Mouse (Mus musculus): Measurements from ENCODE around the gene Pard3b. TPM values are rescaled to one million over a fixed set of nuclear protein-coding genes. Genes with fewer than 3 reads are reported as not detected.

Gene Pard3b
- polyA plus RNA-seq, 2 experiments = 0.44 to 1.4 TPM

- DNase-seq (ENCODE audit: low read depth in 3 of 3, low spot score in 3 of 3) (no peak), ATAC-seq (ENCODE audit: insufficient read depth) (no peak)
- H3K27me3 ChIP-seq (ENCODE audit: control insufficient read depth, insufficient read depth, low read length) = no peaks in the 10 kb centered on the region
- H3K9me3 ChIP-seq (ENCODE audit: control insufficient read depth, low read length) = no peaks in the 10 kb centered on the region
- 59% methylated on average over 5 of the region's 5 CpGs for WGBS (ENCODE audit: insufficient replicate concordance)
- no peak overlapping the region for H3K4me2 ChIP-seq (ENCODE audit: low read depth)
- no peak overlapping the region for H3K27ac ChIP-seq
- H3K4me1 ChIP-seq (replicated peaks; ENCODE audit: control insufficient read depth in 2 of 2, insufficient read depth in 2 of 2, low read length in 1 of 2) = no peaks in the 10 kb centered on the region
- H3K4me3 ChIP-seq (ENCODE audit: insufficient read depth in 1 of 2, low read depth in 2 of 2, low read length in 2 of 2) = no peak overlapping the region
- no peaks in the 10 kb centered on the region for H3K36me3 ChIP-seq (replicated peaks; ENCODE audit: control insufficient read depth, insufficient read depth, low read depth)
- no peak overlapping the region for H3K9ac ChIP-seq (replicated peaks)
- TF ChIP-seq CTCF (IDR thresholded peaks at IDR 0.05; ENCODE audit: low read depth) (no peak), EP300 (IDR thresholded peaks at IDR 0.05; ENCODE audit: low read depth) (no peak)
Measured at GRCm38 (mm10) chr1:61779906-61780305, 141.3 kb downstream of the Pard3b start.

DNA sequence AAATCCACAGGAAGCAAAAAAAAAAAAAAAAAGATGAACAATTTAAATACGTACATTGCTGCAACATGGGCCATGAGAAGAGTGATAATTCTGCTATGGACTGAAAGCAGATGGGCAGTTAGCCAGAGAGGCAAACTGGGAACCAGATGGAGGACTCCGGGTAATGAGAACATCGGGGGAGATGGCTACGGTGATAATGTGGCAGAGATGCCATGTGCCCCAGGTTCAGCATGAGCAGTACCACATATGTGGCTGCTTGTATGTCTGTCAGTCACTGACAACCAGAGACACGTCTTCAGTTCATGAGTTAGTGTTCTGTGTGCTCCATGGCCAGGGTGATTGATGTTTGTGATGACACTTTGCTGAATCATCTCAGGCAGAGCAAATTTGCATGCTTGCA, 157.7 kb downstream of the Pard3b start:
- 67% methylated on average over 5 of the region's 5 CpGs for WGBS (ENCODE audit: insufficient replicate concordance)
- H3K36me3 ChIP-seq (replicated peaks; ENCODE audit: control insufficient read depth, insufficient read depth, low read depth) = no peaks in the 10 kb centered on the region
- no peak overlapping the region for H3K4me3 ChIP-seq (ENCODE audit: insufficient read depth in 1 of 2, low read depth in 2 of 2, low read length in 2 of 2)
- no peaks in the 10 kb centered on the region for H3K9me3 ChIP-seq (ENCODE audit: control insufficient read depth, low read length)
- no peak overlapping the region for H3K9ac ChIP-seq (replicated peaks)
- H3K27me3 ChIP-seq (ENCODE audit: control insufficient read depth, insufficient read depth, low read length) = no peaks in the 10 kb centered on the region
- H3K4me2 ChIP-seq (ENCODE audit: low read depth) = no peak overlapping the region
- ATAC-seq (ENCODE audit: insufficient read depth) (no peak), DNase-seq (ENCODE audit: low read depth in 3 of 3, low spot score in 3 of 3) (no peak)
- no peaks in the 10 kb centered on the region for H3K4me1 ChIP-seq (replicated peaks; ENCODE audit: control insufficient read depth in 2 of 2, insufficient read depth in 2 of 2, low read length in 1 of 2)
- TF ChIP-seq CTCF (IDR thresholded peaks at IDR 0.05; ENCODE audit: low read depth) (no peak), EP300 (IDR thresholded peaks at IDR 0.05; ENCODE audit: low read depth) (no peak)
- H3K27ac ChIP-seq = no peak overlapping the region

DNA sequence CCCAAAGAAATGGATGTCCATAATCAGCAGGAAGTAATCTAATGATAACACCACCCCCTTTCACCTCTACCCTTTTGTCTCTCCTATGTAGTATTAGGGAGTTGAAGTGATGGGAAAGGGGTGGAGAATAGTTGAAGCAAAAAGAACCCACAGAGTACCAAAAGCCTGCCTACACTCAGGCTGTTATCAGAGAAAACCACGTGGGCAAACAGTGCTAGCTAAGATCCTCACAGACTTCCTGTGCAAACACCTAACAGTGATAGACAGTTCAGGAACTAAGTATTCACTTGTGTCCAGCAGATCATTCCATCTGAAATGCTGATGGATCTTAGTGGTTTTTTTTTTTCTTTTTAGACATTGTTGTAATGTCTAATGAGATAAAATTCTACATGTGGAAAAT, 181.6 kb downstream of the Pard3b start:
- TF ChIP-seq CTCF (IDR thresholded peaks at IDR 0.05; ENCODE audit: low read depth) (no peak), EP300 (IDR thresholded peaks at IDR 0.05; ENCODE audit: low read depth) (no peak)
- H3K27me3 ChIP-seq (ENCODE audit: control insufficient read depth, insufficient read depth, low read length) = no peaks in the 10 kb centered on the region
- H3K4me2 ChIP-seq (ENCODE audit: low read depth) = no peak overlapping the region
- 0% methylated on average over 1 of the region's 1 CpGs for WGBS (ENCODE audit: insufficient replicate concordance)
- no peaks in the 10 kb centered on the region; a peak in 1 of 4 replicates for H3K4me1 ChIP-seq (replicated peaks; ENCODE audit: control insufficient read depth in 2 of 2, insufficient read depth in 2 of 2, low read length in 1 of 2)
- H3K27ac ChIP-seq = no peak overlapping the region
- ATAC-seq (ENCODE audit: insufficient read depth) = no peak
- H3K9me3 ChIP-seq (ENCODE audit: control insufficient read depth, low read length) = no peaks in the 10 kb centered on the region
- DNase-seq (ENCODE audit: low read depth in 3 of 3, low spot score in 3 of 3) = no peak
- no peak overlapping the region for H3K4me3 ChIP-seq (ENCODE audit: insufficient read depth in 1 of 2, low read depth in 2 of 2, low read length in 2 of 2)
- no peak overlapping the region for H3K9ac ChIP-seq (replicated peaks)
- H3K36me3 ChIP-seq (replicated peaks; ENCODE audit: control insufficient read depth, insufficient read depth, low read depth) = no peaks in the 10 kb centered on the region

DNA sequence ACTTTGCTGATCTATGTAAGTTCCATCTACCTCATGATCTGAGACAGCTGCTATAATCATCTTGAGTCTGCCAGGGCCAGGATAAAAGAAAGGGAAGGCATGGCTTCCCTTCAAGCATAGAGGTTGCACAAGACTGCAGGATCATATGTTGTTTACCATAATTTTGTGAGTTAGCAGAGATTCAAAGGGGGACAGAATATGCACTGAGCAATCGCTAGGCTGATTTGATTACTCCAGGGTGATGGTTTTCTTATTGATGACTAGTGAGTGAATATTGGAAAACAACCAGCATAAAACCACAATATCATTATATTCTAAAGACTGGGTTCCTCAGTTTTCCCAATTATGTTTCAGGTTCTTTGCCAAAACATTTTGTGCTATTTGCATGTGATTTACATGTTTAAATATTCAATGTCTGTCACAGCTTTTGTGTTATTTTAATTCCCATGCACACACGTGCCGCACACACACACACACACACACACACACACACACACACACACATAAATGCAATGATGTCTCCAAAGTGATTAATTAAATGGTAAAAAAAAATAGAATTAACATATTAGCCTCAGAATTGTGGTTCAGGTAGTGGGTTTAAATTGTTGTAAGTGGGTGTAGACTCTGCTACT, 187.1 kb downstream of the Pard3b start:
- no peaks in the 10 kb centered on the region for H3K4me1 ChIP-seq (replicated peaks; ENCODE audit: control insufficient read depth in 2 of 2, insufficient read depth in 2 of 2, low read length in 1 of 2)
- no peak overlapping the region for H3K27ac ChIP-seq
- no peak overlapping the region for H3K9ac ChIP-seq (replicated peaks)
- no peaks in the 10 kb centered on the region for H3K27me3 ChIP-seq (ENCODE audit: control insufficient read depth, insufficient read depth, low read length)
- H3K9me3 ChIP-seq (ENCODE audit: control insufficient read depth, low read length) = no peaks in the 10 kb centered on the region
- H3K4me2 ChIP-seq (ENCODE audit: low read depth) = no peak overlapping the region
- TF ChIP-seq CTCF (IDR thresholded peaks at IDR 0.05; ENCODE audit: low read depth) = no peak
- no peak for TF ChIP-seq EP300 (IDR thresholded peaks at IDR 0.05; ENCODE audit: low read depth)
- DNase-seq (ENCODE audit: low read depth in 3 of 3, low spot score in 3 of 3) (no peak), ATAC-seq (ENCODE audit: insufficient read depth) (no peak)
- 77% methylated on average over 3 of the region's 3 CpGs for WGBS (ENCODE audit: insufficient replicate concordance)
- no peak overlapping the region for H3K4me3 ChIP-seq (ENCODE audit: insufficient read depth in 1 of 2, low read depth in 2 of 2, low read length in 2 of 2)
- H3K36me3 ChIP-seq (replicated peaks; ENCODE audit: control insufficient read depth, insufficient read depth, low read depth) = no peaks in the 10 kb centered on the region

- no peak for ATAC-seq (ENCODE audit: insufficient read depth)
- DNase-seq (ENCODE audit: low read depth in 3 of 3, low spot score in 3 of 3) = no peak
- no peak overlapping the region for H3K4me3 ChIP-seq (ENCODE audit: insufficient read depth in 1 of 2, low read depth in 2 of 2, low read length in 2 of 2)
- no peak overlapping the region for H3K4me2 ChIP-seq (ENCODE audit: low read depth)
- 66% methylated on average over 6 of the region's 6 CpGs for WGBS (ENCODE audit: insufficient replicate concordance)
- H3K4me1 ChIP-seq (replicated peaks; ENCODE audit: control insufficient read depth in 2 of 2, insufficient read depth in 2 of 2, low read length in 1 of 2) = no peaks in the 10 kb centered on the region
- H3K36me3 ChIP-seq (replicated peaks; ENCODE audit: control insufficient read depth, insufficient read depth, low read depth) = no peaks in the 10 kb centered on the region
- no peak overlapping the region for H3K27ac ChIP-seq
- no peaks in the 10 kb centered on the region for H3K9me3 ChIP-seq (ENCODE audit: control insufficient read depth, low read length)
- no peaks in the 10 kb centered on the region for H3K27me3 ChIP-seq (ENCODE audit: control insufficient read depth, insufficient read depth, low read length)
- TF ChIP-seq EP300 (IDR thresholded peaks at IDR 0.05; ENCODE audit: low read depth) (no peak), CTCF (IDR thresholded peaks at IDR 0.05; ENCODE audit: low read depth) (no peak)
- H3K9ac ChIP-seq (replicated peaks) = no peak overlapping the region
Measured at GRCm38 (mm10) chr1:61837006-61837544, 198.5 kb downstream of the Pard3b start.
